Mouse (Mus musculus) kidney, postnatal 0 days (tissue): ENCODE data around the gene Adh7. TPM values are rescaled to one million over a fixed set of nuclear protein-coding genes. Genes with fewer than 3 reads are reported as not detected.

Source experiments
- ATAC-seq: fragments of 200-750 bp; cut with Nextera tagmentation; replicated peaks from 2 replicates; pipeline ENCODE4 v1.8.0; 2017; ENCODE audit warnings: low read depth, moderate number of reproducible peaks, moderate TSS enrichment, moderate library complexity; ENCODE audit not compliant: low FRiP score
- DNase-seq: peaks from one replicate; pipeline ENCODE4 v3.0.0-alpha.2; 2016; ENCODE audit warnings: low spot score
- H3K27ac ChIP-seq: fragments of 300-500 bp; sonication (generic); 2 replicates; pipeline ENCODE4 v1.5.1; 2014; ENCODE audit warnings: mild to moderate bottlenecking
- H3K27me3 ChIP-seq: fragments of 300-500 bp; sonication (generic); 2 replicates; pipeline ENCODE4 v1.6.1; 2014; ENCODE audit warnings: low read length, mixed read lengths; ENCODE audit not compliant: insufficient read depth
- H3K36me3 ChIP-seq: fragments of 300-500 bp; sonication (generic); 2 replicates; pipeline ENCODE4 v1.6.1; 2014; ENCODE audit warnings: low read length, mixed read lengths; ENCODE audit not compliant: insufficient read depth
- H3K4me1 ChIP-seq: fragments of 300-500 bp; sonication (generic); replicated peaks from 2 replicates; pipeline ENCODE4 v1.6.1; 2014; ENCODE audit warnings: antibody characterized with exemption, low read length, mixed read lengths; ENCODE audit not compliant: insufficient read depth
- H3K4me2 ChIP-seq: fragments of 300-500 bp; sonication (generic); 2 replicates; pipeline ENCODE4 v1.6.1; 2014; ENCODE audit warnings: mild to moderate bottlenecking, low read length, moderate library complexity, mixed read lengths
- H3K4me3 ChIP-seq: fragments of 300-500 bp; sonication (generic); replicated peaks from 2 replicates; pipeline ENCODE4 v1.5.1; 2014; ENCODE audit warnings: low read depth, low read length
- H3K9ac ChIP-seq: fragments of 300-500 bp; sonication (generic); 2 replicates; pipeline ENCODE4 v1.6.1; 2014; ENCODE audit warnings: low read depth, low read length
- H3K9me3 ChIP-seq: fragments of 300-500 bp; sonication (generic); replicated peaks from 2 replicates; pipeline ENCODE4 v1.6.1; 2016; ENCODE audit warnings: low read length, inconsistent platforms, mixed read lengths
- CTCF ChIP-seq: IDR thresholded peaks from 2 replicates; pipeline ENCODE4 v1.5.1; 2016; ENCODE audit warnings: antibody characterized with exemption, low read depth, mild to moderate bottlenecking, moderate library complexity
- WGBS: fragments of 180-500 bp; shearing (Covaris S2); extraction: QIAGEN DNeasy Blood & Tissue Kit; methylation state at CpG from one replicate; pipeline ENCODE4 v1.1.7; 2014; 5-methylcytosine and 5-hydroxymethylcytosine counted together
- polyA plus RNA-seq: library from polyadenylated mRNA; unstranded; fragments of >200 nt; fragmentation: Nextera tagmentation; extraction: Ambion mirVana; gene quantifications from 2 replicates; pipeline ENCODE4 v1.2.1, GENCODE M21; 2015

Gene Adh7
- polyA plus RNA-seq, 1 experiment from 2014 or later = 0.55 TPM

GRCm38 (mm10) chr3:138198722-138199068 is 18.9 kb upstream of the Adh7 start:
- DNase-seq (no peak), ATAC-seq (no peak)
- Histone ChIP-seq H3K27me3 (no peaks in the 10 kb centered on the region), H3K9me3 (no peaks in the 10 kb centered on the region), H3K9ac (0 out of 2 replicates have a peak overlapping the region, but pooled peaks have one; percentile 37), H3K27ac (no peak overlapping the region), H3K4me1 (0 out of 2 replicates have a peak, but pooled peaks cover 5% of the 10 kb centered on the region), H3K36me3 (no peaks in the 10 kb centered on the region), H3K4me3 (no peak overlapping the region), H3K4me2 (0 out of 2 replicates have a peak overlapping the region, but pooled peaks have one; percentile 46)
- TF ChIP-seq CTCF = no peak
- WGBS = 73% methylated on average over 7 of the region's 7 CpGs

- no peak overlapping the region for H3K9ac ChIP-seq
- DNase-seq (no peak), ATAC-seq (no peak)
- no peak overlapping the region for H3K4me2 ChIP-seq
- 89% methylated on average over 3 of the region's 3 CpGs for WGBS
- H3K27me3 ChIP-seq = no peaks in the 10 kb centered on the region
- H3K27ac ChIP-seq = no peak overlapping the region
- no peaks in the 10 kb centered on the region for H3K36me3 ChIP-seq
- no peak overlapping the region for H3K4me3 ChIP-seq
- no peak for TF ChIP-seq CTCF
- no peaks in the 10 kb centered on the region for H3K9me3 ChIP-seq
- no peaks in the 10 kb centered on the region for H3K4me1 ChIP-seq
Measured at GRCm38 (mm10) chr3:138208821-138209220, 8.7 kb upstream of the Adh7 start.

GRCm38 (mm10) chr3:138210432-138211075 is 7.0 kb upstream of the Adh7 start:
- Histone ChIP-seq H3K4me2 (no peak overlapping the region), H3K36me3 (no peaks in the 10 kb centered on the region), H3K9ac (no peak overlapping the region), H3K9me3 (no peaks in the 10 kb centered on the region), H3K27ac (no peak overlapping the region), H3K27me3 (no peaks in the 10 kb centered on the region), H3K4me1 (no peaks in the 10 kb centered on the region), H3K4me3 (no peak overlapping the region)
- ATAC-seq (no peak), DNase-seq (no peak)
- 68% methylated on average over 5 of the region's 5 CpGs for WGBS
- no peak for TF ChIP-seq CTCF

- no peak for TF ChIP-seq CTCF
- no peak for DNase-seq
- H3K27ac ChIP-seq = no peak overlapping the region
- H3K36me3 ChIP-seq = no peaks in the 10 kb centered on the region
- no peaks in the 10 kb centered on the region for H3K9me3 ChIP-seq
- no peak overlapping the region for H3K4me3 ChIP-seq
- H3K9ac ChIP-seq = no peak overlapping the region
- no peak for ATAC-seq
- H3K4me1 ChIP-seq = no peaks in the 10 kb centered on the region
- no peaks in the 10 kb centered on the region for H3K27me3 ChIP-seq
- WGBS = 89% methylated on average over 4 of the region's 4 CpGs
- no peak overlapping the region for H3K4me2 ChIP-seq
Measured at GRCm38 (mm10) chr3:138212431-138212951, 5.1 kb upstream of the Adh7 start.

- H3K4me3 ChIP-seq = no peak overlapping the region
- no peak for ATAC-seq
- no peak overlapping the region for H3K9ac ChIP-seq
- WGBS = 47% methylated on average over 11 of the region's 11 CpGs
- no peaks in the 10 kb centered on the region for H3K27me3 ChIP-seq
- H3K27ac ChIP-seq = no peak overlapping the region
- DNase-seq = peak; percentile 30
- H3K36me3 ChIP-seq = no peaks in the 10 kb centered on the region
- no peak overlapping the region for H3K4me2 ChIP-seq
- H3K9me3 ChIP-seq = no peaks in the 10 kb centered on the region
- TF ChIP-seq CTCF = no peak
- H3K4me1 ChIP-seq = no peaks in the 10 kb centered on the region
Measured at GRCm38 (mm10) chr3:138215395-138215989, 2.1 kb upstream of the Adh7 start.

- ATAC-seq (no peak), DNase-seq (no peak)
- no peak overlapping the region for H3K4me3 ChIP-seq
- H3K36me3 ChIP-seq = no peaks in the 10 kb centered on the region
- H3K9ac ChIP-seq = no peak overlapping the region
- H3K27ac ChIP-seq = no peak overlapping the region
- H3K27me3 ChIP-seq = no peaks in the 10 kb centered on the region
- 84% methylated on average over 8 of the region's 8 CpGs for WGBS
- H3K4me2 ChIP-seq = no peak overlapping the region
- H3K4me1 ChIP-seq = no peaks in the 10 kb centered on the region
- TF ChIP-seq CTCF = no peak
- H3K9me3 ChIP-seq = no peaks in the 10 kb centered on the region
Measured at GRCm38 (mm10) chr3:138216091-138216490, 1.5 kb upstream of the Adh7 start.
